Mouse (Mus musculus) gastrocnemius, adult 8-10 months (tissue): ENCODE data around the gene Vps13d. TPM values are rescaled to one million over a fixed set of nuclear protein-coding genes. Genes with fewer than 3 reads are reported as not detected.
A peak's percentile ranks its signal among the peaks of the same experiment; 100 is the strongest.

Experiments
- DNase-seq, 2 experiments: peaks; one replicate each; pipeline ENCODE4 v3.0.0; 2022; ENCODE audit warnings: low spot score in 2 of 2
- total RNA-seq, 4 experiments: library from RNA; stranded (reverse); gene quantifications; 2 replicates each; pipeline ENCODE4 v1.2.4; 2022

The Vps13d gene
- total RNA-seq: 10 to 100 TPM; 32.5 to 42.0 (median 36.7) TPM

DNA sequence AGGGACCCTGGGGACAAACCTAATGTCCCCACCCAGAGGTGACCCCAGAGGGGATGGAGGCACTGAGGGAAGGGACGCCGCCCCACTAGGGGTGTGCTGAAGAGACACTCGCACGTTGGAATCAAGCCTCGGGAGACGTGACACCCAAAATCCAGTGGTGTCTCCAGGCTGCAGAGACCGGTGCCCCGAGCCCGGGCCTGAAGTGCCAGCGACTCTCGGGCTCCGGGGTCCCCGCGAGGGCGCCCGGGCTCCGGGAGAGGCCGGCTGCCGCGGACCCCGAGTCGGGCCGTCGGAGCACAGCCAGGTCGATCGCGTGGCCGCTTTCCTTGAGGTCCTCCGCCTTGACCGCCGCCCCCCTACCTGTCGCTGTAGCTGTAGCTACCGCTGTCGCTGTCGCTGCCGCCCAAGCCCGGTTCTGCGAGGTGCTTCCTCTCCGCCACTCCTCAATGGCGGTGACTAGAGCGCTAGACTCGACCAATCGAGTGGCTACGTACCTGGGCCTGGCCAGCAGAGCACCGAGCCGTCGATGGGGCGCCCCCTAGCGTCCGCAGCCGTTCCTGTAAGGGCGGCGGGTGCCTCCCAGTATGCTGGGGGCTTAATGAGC is at the start of gene Vps13d:
Gene Vps13d, minus strand, starts transcription at position 447 of the 604 bp plus-strand sequence.
- DNase-seq: peak; percentile 82 to 84

DNA sequence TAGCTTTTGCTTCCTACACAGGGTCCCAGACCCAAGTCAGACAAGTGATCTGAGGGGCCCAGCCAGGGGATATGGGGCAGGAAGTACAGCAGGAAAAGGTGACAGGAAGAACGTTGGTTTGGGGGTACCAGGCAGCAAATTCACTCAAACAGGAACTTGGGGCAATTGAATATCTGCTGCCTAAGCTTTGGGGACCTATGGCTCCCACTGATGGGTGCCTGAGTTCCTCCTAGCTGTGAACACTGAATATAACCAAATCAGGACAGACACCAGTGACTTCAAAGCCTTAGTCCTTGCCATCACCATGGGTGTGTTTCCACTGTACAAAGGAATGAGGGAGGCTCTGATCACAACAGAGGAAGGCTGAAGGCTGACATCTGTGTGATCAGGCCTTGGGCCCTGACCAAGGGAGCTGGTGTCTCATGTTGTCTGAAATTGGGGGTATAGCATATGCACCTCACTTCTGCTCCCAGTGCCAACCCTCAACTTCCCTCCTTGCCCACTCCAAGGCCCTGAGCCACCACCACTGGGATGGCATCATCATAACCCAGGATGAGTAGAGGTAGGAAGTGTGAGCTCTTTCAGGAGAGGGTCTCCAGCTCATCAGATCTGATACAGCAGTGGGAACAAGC is 48.0 kb upstream of the Vps13d start:
- DNase-seq: no peak

DNA sequence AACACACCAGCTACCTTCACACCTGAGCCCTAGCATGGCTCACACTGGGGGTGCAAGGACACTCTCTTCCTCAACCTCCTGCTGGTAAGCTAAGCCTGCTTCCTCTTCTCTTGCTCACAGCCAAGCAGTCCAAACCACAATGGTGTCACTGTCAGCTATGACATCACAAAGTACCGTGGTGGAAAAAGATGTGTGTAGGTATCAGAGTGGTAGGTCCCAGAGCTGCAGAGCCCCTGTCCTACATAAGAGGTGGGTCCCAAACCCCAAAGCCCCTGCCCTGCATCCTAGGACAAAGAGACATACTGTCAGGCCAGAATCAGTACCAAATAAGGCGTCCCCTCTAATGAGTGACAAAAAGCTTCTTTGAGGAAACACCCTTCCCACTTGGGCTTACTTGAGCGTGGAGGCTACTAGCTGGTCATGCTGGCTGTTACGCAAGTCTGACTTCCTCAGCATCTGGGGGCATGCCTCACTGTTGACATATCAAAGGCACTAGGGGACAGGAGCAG is 46.0 kb upstream of the Vps13d start:
- no peak for DNase-seq

- DNase-seq: peak; percentile 49 to 75
These were observed 44.4 kb upstream of the Vps13d start for GRCm38 (mm10) chr4:145239049-145239830.

DNA sequence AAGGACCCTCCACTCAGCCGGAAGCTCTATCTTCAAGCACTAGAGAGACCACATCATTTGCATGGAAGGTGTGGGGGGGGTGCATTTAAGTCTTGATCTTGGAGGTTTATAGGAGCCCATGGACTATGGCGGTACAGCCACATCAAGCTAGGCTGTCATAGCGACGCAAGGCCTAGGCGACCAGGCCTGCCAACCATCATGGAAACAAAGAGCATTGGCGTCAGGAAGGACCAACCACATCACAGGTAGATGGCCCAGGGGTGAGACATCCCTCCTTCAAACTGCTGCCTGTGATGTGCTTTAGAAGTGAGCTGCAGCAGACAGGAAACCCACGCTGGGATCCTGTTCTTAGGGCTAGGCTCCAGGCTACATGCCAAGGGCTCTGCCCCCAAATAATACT is 41.2 kb upstream of the Vps13d start:
- no peak for DNase-seq

GRCm38 (mm10) chr4:145233487-145234228 is 38.9 kb upstream of the Vps13d start:
- peak; percentile 43 to 53 for DNase-seq

- no peak for DNase-seq
These were observed 36.9 kb upstream of the Vps13d start for GRCm38 (mm10) chr4:145231732-145232131.

- no peak for DNase-seq
These were observed 35.8 kb upstream of the Vps13d start for GRCm38 (mm10) chr4:145230647-145231046.

DNA sequence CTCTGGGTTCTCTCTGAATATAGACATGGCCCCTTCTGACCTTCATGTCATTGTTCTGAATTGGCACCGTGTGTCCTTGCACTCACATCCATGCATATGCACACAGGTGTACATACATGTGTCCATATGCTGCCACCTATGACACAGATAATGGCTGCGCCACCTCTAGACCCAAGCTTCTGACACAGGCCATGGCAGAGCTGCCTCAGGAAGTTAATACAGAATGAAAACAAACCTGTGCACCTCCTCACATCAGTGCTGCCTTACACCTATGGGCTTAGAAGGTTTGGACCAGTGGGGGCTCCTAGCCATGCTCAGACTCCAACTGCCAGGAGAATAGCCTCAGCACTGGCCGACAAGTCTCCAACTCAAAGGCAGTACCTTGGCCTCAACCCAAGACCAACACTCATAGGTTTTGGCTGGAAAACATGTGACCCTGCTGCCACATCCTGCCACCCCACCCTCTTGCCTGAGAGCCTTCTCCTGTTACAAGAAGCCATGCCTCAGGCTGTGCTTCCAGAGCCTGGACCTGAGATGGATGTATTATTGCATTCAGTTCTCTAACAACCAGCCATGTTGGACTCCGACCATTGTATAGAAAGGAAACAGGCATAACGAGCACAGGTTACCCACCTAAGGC is 34.8 kb upstream of the Vps13d start:
- DNase-seq: no peak

- DNase-seq: no peak
These were observed 34.2 kb upstream of the Vps13d start for GRCm38 (mm10) chr4:145229051-145229450.

GRCm38 (mm10) chr4:145224613-145225012 is 29.8 kb upstream of the Vps13d start:
- DNase-seq: no peak

- DNase-seq: no peak
These were observed 27.3 kb upstream of the Vps13d start for GRCm38 (mm10) chr4:145222064-145222463.

GRCm38 (mm10) chr4:145221379-145221778 is 26.6 kb upstream of the Vps13d start:
- DNase-seq: no peak

DNA sequence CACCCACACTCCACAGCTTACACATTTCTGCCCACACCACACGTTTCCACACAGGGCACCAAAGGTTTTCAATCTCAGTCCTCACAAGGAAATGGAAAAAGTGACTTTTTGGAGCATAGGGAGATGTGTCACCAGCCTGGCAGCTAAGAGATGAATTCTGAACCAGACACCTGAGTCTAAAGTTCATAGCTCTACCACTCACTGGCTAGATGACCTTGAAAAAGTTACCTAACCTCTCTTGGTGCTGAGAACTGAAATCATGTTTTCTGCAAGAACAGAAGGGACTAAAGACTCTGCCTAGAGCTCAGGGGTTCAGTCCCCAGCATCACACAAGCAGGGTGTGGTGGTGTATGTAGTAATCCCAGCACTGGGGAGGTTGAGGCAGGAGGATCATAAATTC is 25.2 kb upstream of the Vps13d start:
- no peak for DNase-seq

GRCm38 (mm10) chr4:145219240-145219985 is 24.6 kb upstream of the Vps13d start:
- DNase-seq: peak in 1 of 2 experiments; percentile 39

DNA sequence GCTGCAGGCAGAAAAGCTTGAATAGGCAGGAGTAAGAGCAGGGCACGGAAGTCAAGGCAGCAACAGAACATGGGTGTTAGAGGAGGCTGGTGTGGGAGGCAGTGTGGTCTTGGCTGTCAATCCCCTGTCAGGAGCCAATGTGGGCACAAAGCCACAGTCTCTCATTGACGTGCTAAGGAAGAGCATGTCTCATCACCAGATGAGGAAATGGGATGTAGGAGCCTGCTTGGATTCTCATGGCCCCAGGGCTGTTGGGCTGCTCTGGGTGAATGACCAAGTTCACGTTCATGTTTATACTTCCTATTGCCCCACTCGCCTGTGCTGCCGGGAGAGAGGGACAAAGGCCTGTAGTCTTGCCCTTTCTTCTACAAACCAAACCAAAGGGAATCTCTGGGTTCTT is 23.0 kb upstream of the Vps13d start:
- DNase-seq: no peak

GRCm38 (mm10) chr4:145217046-145217445 is 22.2 kb upstream of the Vps13d start:
- DNase-seq: no peak

- DNase-seq: no peak
These were observed 20.6 kb upstream of the Vps13d start for GRCm38 (mm10) chr4:145215396-145215795.

DNA sequence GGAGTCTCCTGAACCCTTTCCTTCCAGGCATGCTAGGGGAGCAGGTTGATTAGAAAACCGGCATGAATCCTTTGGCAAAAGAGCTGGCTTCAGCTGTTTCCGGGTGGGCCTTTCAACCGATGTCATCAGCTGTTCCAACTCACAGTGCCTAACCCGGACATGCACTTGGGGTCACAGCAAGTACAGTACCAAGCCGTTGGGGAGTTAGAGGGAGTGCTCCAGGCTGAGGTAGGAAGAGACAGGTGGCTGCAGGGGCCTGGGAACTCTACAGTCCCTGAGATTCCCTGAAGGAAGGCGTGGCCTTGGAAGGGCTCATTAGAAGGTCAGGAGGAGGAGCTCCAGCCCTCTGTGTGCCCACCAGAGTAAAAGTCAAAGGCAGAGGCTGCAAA is 20.0 kb upstream of the Vps13d start:
- DNase-seq: no peak
